Mouse (Mus musculus) olfactory bulb, adult 2 months (tissue): Measurements from ENCODE around the gene Psen1.

ENCODE experiments used
- CTCF ChIP-seq: fragments of 200-500 bp; IDR thresholded peaks from 2 replicates; pipeline ENCODE4 v1.5.1; 2012; ENCODE audit warnings: low read depth, mild to moderate bottlenecking, low read length, moderate library complexity; ENCODE audit not compliant: insufficient read depth
- POLR2A ChIP-seq: fragments of 200-500 bp; IDR thresholded peaks from 2 replicates; pipeline ENCODE4 v1.6.1; 2012; ENCODE audit warnings: mild to moderate bottlenecking, low read depth, low read length, moderate library complexity; ENCODE audit not compliant: insufficient read depth

- TF ChIP-seq CTCF (no peak), POLR2A (no peak)
Measured at GRCm38 (mm10) chr12:83780181-83780580, 92.2 kb downstream of the Psen1 start.
